23 mouse cellular contexts compared by ENCODE assay signal in the genomic region with DNA sequence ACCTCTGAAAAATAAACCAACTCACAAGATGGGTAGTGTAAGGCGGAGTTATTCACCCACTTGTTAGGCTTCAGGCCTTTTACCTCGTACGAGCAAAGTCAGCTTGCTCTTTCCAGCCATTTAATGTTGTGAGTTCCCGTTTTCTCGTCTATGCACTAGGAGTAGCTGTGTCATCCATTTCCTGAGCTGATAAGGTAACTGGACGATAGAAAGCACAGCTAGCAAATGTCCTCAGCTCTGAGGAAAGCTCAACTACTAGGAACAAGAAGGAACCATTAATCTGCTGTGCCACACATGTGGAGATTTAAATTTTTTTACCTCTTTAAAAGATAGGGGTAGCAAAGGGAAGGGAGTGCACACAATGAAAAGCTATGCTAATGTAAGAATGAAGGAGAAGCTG. TPM values are rescaled to one million over a fixed set of nuclear protein-coding genes. Genes with fewer than 3 reads are reported as not detected.
"Had no signal": no experiment of that assay in that cellular context is flagged by ENCODE, and none has a peak within 500 bp of the region (broad histone marks: within the 10 kb centered on the region; RNA-seq: fewer than 3 reads in every experiment).

No protein-coding gene starts in this region.

- H3K4me1 ChIP-seq: liver, embryonic 15.5 days; lung, embryonic 15.5 days; neural tube, embryonic 13.5 days; neural tube, embryonic 15.5 days; stomach, embryonic 15.5 days had no signal

- DNase-seq: liver, postnatal 0 days; lung, adult 2 months; lung, postnatal 14 days; lung, postnatal 36 days; midbrain, embryonic 14.5 days; retina, postnatal 1 day; right cerebral cortex, adult 18-20 months; right cerebral cortex, postnatal 25 days; right cerebral cortex, postnatal 4 days; thymus, adult 2 months; thymus, postnatal 25 days; thymus, postnatal 4 days had no signal

- H3K4me3 ChIP-seq: liver, embryonic 15.5 days; lung, embryonic 15.5 days; midbrain, embryonic 12.5 days; myocyte; neural tube, embryonic 13.5 days; neural tube, embryonic 15.5 days; stomach, embryonic 15.5 days had no signal

- H3K36me3 ChIP-seq: liver, embryonic 15.5 days; lung, embryonic 15.5 days had no signal

- H3K27ac ChIP-seq: liver, embryonic 15.5 days; lung, embryonic 15.5 days; macrophage; midbrain, embryonic 12.5 days; neural tube, embryonic 13.5 days; neural tube, embryonic 15.5 days; stomach, embryonic 15.5 days; stomach, postnatal 0 days had no signal

- H3K9ac ChIP-seq: liver, embryonic 15.5 days; liver, postnatal 0 days; lung, embryonic 15.5 days; midbrain, embryonic 12.5 days; neural tube, embryonic 13.5 days; neural tube, embryonic 15.5 days; stomach, embryonic 15.5 days had no signal

- H3K27me3 ChIP-seq: liver, embryonic 15.5 days; lung, embryonic 15.5 days; midbrain, embryonic 12.5 days; neural tube, embryonic 13.5 days; neural tube, embryonic 15.5 days; stomach, embryonic 15.5 days had no signal

- H3K9me3 ChIP-seq: liver, embryonic 15.5 days; lung, embryonic 15.5 days; midbrain, embryonic 12.5 days; neural tube, embryonic 13.5 days; neural tube, embryonic 15.5 days; stomach, embryonic 15.5 days had no signal

- ATAC-seq: liver, postnatal 0 days; lung, postnatal 0 days; midbrain, embryonic 16.5 days had no signal

RNA-seq across cellular contexts. Expression of a gene that starts 15.7 kb away (rescaled TPM):
- polyA plus RNA-seq: myocyte had no signal
